Mouse (Mus musculus): ENCODE measurements around the gene Epn1. TPM values are rescaled to one million over a fixed set of nuclear protein-coding genes. Genes with fewer than 3 reads are reported as not detected.

The Epn1 gene
- polyA plus RNA-seq, 1 experiment: 102 TPM

GRCm38 (mm10) chr7:5056651-5057263 is 23.3 kb upstream of the Epn1 start:
- Histone ChIP-seq H3K79me2 (ENCODE audit: control insufficient read depth, insufficient read depth) (no peaks in the 10 kb centered on the region), H3K79me3 (ENCODE audit: low read depth) (no peaks in the 10 kb centered on the region), H3ac (ENCODE audit: control insufficient read depth, insufficient read length, low read depth) (no peak overlapping the region), H3K27me3 (ENCODE audit: control insufficient read depth, insufficient read depth, insufficient read length) (peaks cover 11% of the 10 kb centered on the region), H3K4me3 (ENCODE audit: insufficient read depth, poor library complexity, severe bottlenecking) (no peak overlapping the region), H3K36me3 (ENCODE audit: control insufficient read depth, insufficient read depth) (no peaks in the 10 kb centered on the region)
- TF ChIP-seq CTCF (IDR thresholded peaks at IDR 0.05; ENCODE audit: control insufficient read depth, insufficient read depth, insufficient read length) (no peak), MAX (IDR thresholded peaks at IDR 0.05) (no peak), CEBPB (IDR thresholded peaks at IDR 0.05; ENCODE audit: low read depth) (no peak), MYOG (IDR thresholded peaks at IDR 0.05; ENCODE audit: control insufficient read depth, extremely low read depth, insufficient read length) (no peak), MYOD1 (IDR thresholded peaks at IDR 0.05; ENCODE audit: control insufficient read depth, insufficient read length, low read depth) (no peak), FOSL1 (IDR thresholded peaks at IDR 0.05; ENCODE audit: insufficient read depth, low read length, poor library complexity, severe bottlenecking) (no peak), USF1 (IDR thresholded peaks at IDR 0.05; ENCODE audit: low read depth) (no peak)

- no peaks in the 10 kb centered on the region for H3K36me3 ChIP-seq (ENCODE audit: control insufficient read depth, insufficient read depth)
- TF ChIP-seq CEBPB (IDR thresholded peaks at IDR 0.05; ENCODE audit: low read depth): no peak
- TF ChIP-seq MYOD1 (IDR thresholded peaks at IDR 0.05; ENCODE audit: control insufficient read depth, insufficient read length, low read depth): no peak
- no peak for TF ChIP-seq MYOG (IDR thresholded peaks at IDR 0.05; ENCODE audit: control insufficient read depth, extremely low read depth, insufficient read length)
- no peak for TF ChIP-seq USF1 (IDR thresholded peaks at IDR 0.05; ENCODE audit: low read depth)
- no peak for TF ChIP-seq FOSL1 (IDR thresholded peaks at IDR 0.05; ENCODE audit: insufficient read depth, low read length, poor library complexity, severe bottlenecking)
- TF ChIP-seq CTCF (IDR thresholded peaks at IDR 0.05; ENCODE audit: control insufficient read depth, insufficient read depth, insufficient read length): no peak
- TF ChIP-seq MAX (IDR thresholded peaks at IDR 0.05): no peak
- H3K79me3 ChIP-seq (ENCODE audit: low read depth): no peaks in the 10 kb centered on the region
- H3ac ChIP-seq (ENCODE audit: control insufficient read depth, insufficient read length, low read depth): no peak overlapping the region
- no peak overlapping the region for H3K4me3 ChIP-seq (ENCODE audit: insufficient read depth, poor library complexity, severe bottlenecking)
- peaks cover 11% of the 10 kb centered on the region for H3K27me3 ChIP-seq (ENCODE audit: control insufficient read depth, insufficient read depth, insufficient read length)
- peaks cover 1% of the 10 kb centered on the region for H3K79me2 ChIP-seq (ENCODE audit: control insufficient read depth, insufficient read depth)
Measured at GRCm38 (mm10) chr7:5057381-5057780, 22.7 kb upstream of the Epn1 start.

DNA sequence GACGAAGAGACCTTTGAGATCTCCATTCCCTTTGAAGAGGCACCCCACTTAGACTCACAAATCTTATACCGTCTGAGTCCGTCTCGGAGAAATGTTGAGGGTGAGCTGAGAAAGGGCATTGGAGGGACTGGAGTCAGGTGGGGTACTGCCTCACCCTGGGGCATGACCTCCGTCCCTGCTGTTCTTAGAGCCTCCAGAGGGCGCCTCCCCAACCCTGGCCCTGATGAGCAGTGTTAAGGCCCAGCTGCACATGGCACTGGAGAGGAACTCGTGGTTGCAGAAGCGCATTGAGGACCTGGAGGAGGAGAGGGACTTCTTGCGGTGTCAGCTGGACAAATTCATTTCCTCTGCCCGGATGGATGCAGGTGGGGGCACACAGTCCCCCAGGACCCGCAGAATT is 22.2 kb upstream of the Epn1 start:
- TF ChIP-seq CTCF (IDR thresholded peaks at IDR 0.05; ENCODE audit: control insufficient read depth, insufficient read depth, insufficient read length): no peak
- no peak for TF ChIP-seq MAX (IDR thresholded peaks at IDR 0.05)
- no peak for TF ChIP-seq FOSL1 (IDR thresholded peaks at IDR 0.05; ENCODE audit: insufficient read depth, low read length, poor library complexity, severe bottlenecking)
- TF ChIP-seq CEBPB (IDR thresholded peaks at IDR 0.05; ENCODE audit: low read depth): no peak
- no peak for TF ChIP-seq MYOD1 (IDR thresholded peaks at IDR 0.05; ENCODE audit: control insufficient read depth, insufficient read length, low read depth)
- no peak for TF ChIP-seq USF1 (IDR thresholded peaks at IDR 0.05; ENCODE audit: low read depth)
- TF ChIP-seq MYOG (IDR thresholded peaks at IDR 0.05; ENCODE audit: control insufficient read depth, extremely low read depth, insufficient read length): no peak
- Histone ChIP-seq H3K4me3 (ENCODE audit: insufficient read depth, poor library complexity, severe bottlenecking) (no peak overlapping the region), H3K79me3 (ENCODE audit: low read depth) (peaks cover 2% of the 10 kb centered on the region), H3K36me3 (ENCODE audit: control insufficient read depth, insufficient read depth) (peaks cover under 1% of the 10 kb centered on the region), H3K79me2 (ENCODE audit: control insufficient read depth, insufficient read depth) (peaks cover 5% of the 10 kb centered on the region), H3K27me3 (ENCODE audit: control insufficient read depth, insufficient read depth, insufficient read length) (peaks cover 11% of the 10 kb centered on the region), H3ac (ENCODE audit: control insufficient read depth, insufficient read length, low read depth) (no peak overlapping the region)

GRCm38 (mm10) chr7:5058631-5059030 is 21.4 kb upstream of the Epn1 start:
- Histone ChIP-seq H3K4me3 (ENCODE audit: insufficient read depth, poor library complexity, severe bottlenecking) (no peak overlapping the region), H3K27me3 (ENCODE audit: control insufficient read depth, insufficient read depth, insufficient read length) (peaks cover 11% of the 10 kb centered on the region)

DNA sequence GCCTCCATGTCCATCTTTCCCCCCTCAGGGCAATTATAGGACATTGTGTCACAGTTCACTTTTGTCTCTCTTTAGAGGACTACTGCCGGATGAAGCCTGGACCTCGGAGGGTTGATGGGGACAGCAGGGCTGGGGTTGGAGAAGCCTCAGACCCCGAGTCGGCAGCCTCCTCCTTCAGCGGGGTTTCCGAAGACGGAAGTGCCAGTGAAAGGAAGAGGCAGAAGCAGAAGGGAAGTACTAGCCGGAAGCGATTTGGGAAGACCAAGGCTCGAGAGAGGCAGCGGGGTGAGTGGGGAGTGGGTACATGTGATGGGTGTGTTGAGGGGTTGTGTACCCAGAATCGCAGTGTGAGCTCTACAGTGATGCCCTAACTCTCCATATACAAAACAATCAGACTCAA is 20.6 kb upstream of the Epn1 start:
- TF ChIP-seq CEBPB (IDR thresholded peaks at IDR 0.05; ENCODE audit: low read depth) (no peak), MYOG (IDR thresholded peaks at IDR 0.05; ENCODE audit: control insufficient read depth, extremely low read depth, insufficient read length) (no peak), USF1 (IDR thresholded peaks at IDR 0.05; ENCODE audit: low read depth) (no peak), MYOD1 (IDR thresholded peaks at IDR 0.05; ENCODE audit: control insufficient read depth, insufficient read length, low read depth) (no peak), CTCF (IDR thresholded peaks at IDR 0.05; ENCODE audit: control insufficient read depth, insufficient read depth, insufficient read length) (no peak), FOSL1 (IDR thresholded peaks at IDR 0.05; ENCODE audit: insufficient read depth, low read length, poor library complexity, severe bottlenecking) (no peak), MAX (IDR thresholded peaks at IDR 0.05) (no peak)
- no peak overlapping the region for H3K4me3 ChIP-seq (ENCODE audit: insufficient read depth, poor library complexity, severe bottlenecking)
- peaks cover 6% of the 10 kb centered on the region for H3K36me3 ChIP-seq (ENCODE audit: control insufficient read depth, insufficient read depth)
- H3K27me3 ChIP-seq (ENCODE audit: control insufficient read depth, insufficient read depth, insufficient read length): peaks cover 11% of the 10 kb centered on the region
- H3K79me3 ChIP-seq (ENCODE audit: low read depth): peaks cover 18% of the 10 kb centered on the region
- peaks cover 22% of the 10 kb centered on the region for H3K79me2 ChIP-seq (ENCODE audit: control insufficient read depth, insufficient read depth)
- H3ac ChIP-seq (ENCODE audit: control insufficient read depth, insufficient read length, low read depth): no peak overlapping the region

More at GRCm38 (mm10) chr7:5058631-5059030, 21.4 kb upstream of the Epn1 start:
- TF ChIP-seq MYOG (IDR thresholded peaks at IDR 0.05; ENCODE audit: control insufficient read depth, extremely low read depth, insufficient read length): no peak
- TF ChIP-seq CEBPB (IDR thresholded peaks at IDR 0.05; ENCODE audit: low read depth): no peak
- TF ChIP-seq MAX (IDR thresholded peaks at IDR 0.05): no peak
- TF ChIP-seq FOSL1 (IDR thresholded peaks at IDR 0.05; ENCODE audit: insufficient read depth, low read length, poor library complexity, severe bottlenecking): no peak
- TF ChIP-seq MYOD1 (IDR thresholded peaks at IDR 0.05; ENCODE audit: control insufficient read depth, insufficient read length, low read depth): no peak
- no peak for TF ChIP-seq USF1 (IDR thresholded peaks at IDR 0.05; ENCODE audit: low read depth)
- TF ChIP-seq CTCF (IDR thresholded peaks at IDR 0.05; ENCODE audit: control insufficient read depth, insufficient read depth, insufficient read length): no peak
- Histone ChIP-seq H3K36me3 (ENCODE audit: control insufficient read depth, insufficient read depth) (peaks cover 6% of the 10 kb centered on the region), H3K79me2 (ENCODE audit: control insufficient read depth, insufficient read depth) (peaks cover 14% of the 10 kb centered on the region), H3ac (ENCODE audit: control insufficient read depth, insufficient read length, low read depth) (no peak overlapping the region), H3K79me3 (ENCODE audit: low read depth) (peaks cover 10% of the 10 kb centered on the region)
